Comparison of ENCODE assay signal across 8 mouse cellular contexts in genomic region chr6:94464037-94464891, GRCm38 (mm10). TPM values are rescaled to one million over a fixed set of nuclear protein-coding genes. Genes with fewer than 3 reads are reported as not detected.
DNase-seq lines count a peak whose midpoint lies in the region; ATAC-seq and TF ChIP-seq lines count a peak whose summit lies in the region.

No protein-coding gene starts in this region.

- TF ChIP-seq CTCF in gastrocnemius, adult 2 months (IDR thresholded peaks at IDR 0.05), result peak; percentile 81

- H3K4me3 ChIP-seq in gastrocnemius, adult 2 months, result 0 out of 2 replicates have a peak overlapping the region, but pooled peaks have one; percentile 23

- no peak overlapping the region for H3K27ac ChIP-seq in gastrocnemius, adult 2 months

- ATAC-seq in megakaryocyte-erythroid progenitor cell, adult 5-6 weeks (replicated peaks; ENCODE audit: low FRiP score, low TSS enrichment, poor library complexity, severe bottlenecking), result peak; percentile 61; the same call in 1 of the 2 replicates

- intact Hi-C loops in gastrocnemius, adult 2 months (cut with DNase I), result loop anchor here (1.0 kb wide), 1 partner anchor 383 kb away; no protein-coding TSS in a partner anchor

- DNase-seq in gastrocnemius, adult 18-20 months (ENCODE audit: low spot score), result peak; percentile 38
- DNase-seq in gastrocnemius, adult 8-10 months (ENCODE audit: low spot score in 2 of 2), result no peak
- peak; percentile 55 to 64 for DNase-seq in cerebellum, postnatal 36 days
- DNase-seq in gastrocnemius, adult 2 months, result peak; percentile 37
- DNase-seq in induced T-regulatory cell, adult 2 months (ENCODE audit: low read depth), result peak; percentile 16
- DNase-seq in left cerebral cortex, adult 18-20 months (ENCODE audit: low spot score in 2 of 2), result peak; percentile 58 to 71
- peak; percentile 19 for DNase-seq in skeletal muscle tissue, adult 2 months (ENCODE audit: low read depth, low spot score)

RNA-seq across cellular contexts. Expression of gene Slc25a26, which starts 35.9 kb away (rescaled TPM):
- total RNA-seq in gastrocnemius, adult 18-20 months (2021), result 10 to 100 TPM; 15.4 to 18.1 TPM
- total RNA-seq in gastrocnemius, adult 8-10 months (2022), result 10 to 100 TPM; 14.5 to 19.0 (median 17.9) TPM
- 10 to 100 TPM; 16.5 to 17.7 TPM for total RNA-seq in gastrocnemius, adult 2 months (2021)
- total RNA-seq in left cerebral cortex, adult 18-20 months (2021), result 10 to 100 TPM; 13.9 to 14.6 TPM
- 9.9 TPM in 2 replicates for total RNA-seq in megakaryocyte-erythroid progenitor cell, adult 5-6 weeks (2014; fragmentation: Nextera tagmentation)
- total RNA-seq in megakaryocyte-erythroid progenitor cell, adult 5-6 weeks (2017), result 3.0 and 5.0 TPM in 2 replicates

Comparison
In these comparisons a context has a peak if more than half of its experiments do, and no peak if none do; other contexts are left out.
1. DNase-seq: peak in gastrocnemius, adult 18-20 months (single experiment), cerebellum, postnatal 36 days (2 of 2), gastrocnemius, adult 2 months (single experiment), induced T-regulatory cell, adult 2 months (single experiment), left cerebral cortex, adult 18-20 months (2 of 2) and skeletal muscle tissue, adult 2 months (single experiment); none in gastrocnemius, adult 8-10 months (0 of 2).